Mouse (Mus musculus) B cell, adult (primary cell): Measurements from ENCODE around the gene Olfr1205. TPM values are rescaled to one million over a fixed set of nuclear protein-coding genes. Genes with fewer than 3 reads are reported as not detected.

ENCODE experiments used
- total RNA-seq: library from RNA; stranded (reverse); gene quantifications from 4 replicates; pipeline ENCODE4 v1.2.4, GENCODE M21; 2023; ENCODE audit not compliant: inconsistent age

Olfr1205 gene
- not detected in 4 replicates for total RNA-seq

GRCm38 (mm10) chr2:88829437-88829836 is at the start of gene Olfr1205:
Olfr1205 (plus strand) TSS chr2:88829737.

GRCm38 (mm10) chr2:88792736-88793135 is 36.8 kb upstream of the Olfr1205 start, which contains the start of gene Olfr1201:
Olfr1201 (plus strand) TSS chr2:88793036.

GRCm38 (mm10) chr2:88814196-88814595 is 15.3 kb upstream of the Olfr1205 start, which contains the start of gene Olfr1202:
Olfr1202 (plus strand) TSS chr2:88814496.

GRCm38 (mm10) chr2:88848992-88849391 is 19.5 kb downstream of the Olfr1205 start, which contains the start of gene Olfr1204:
Olfr1204 (plus strand) TSS chr2:88849292.

GRCm38 (mm10) chr2:88862931-88863330 is 33.4 kb downstream of the Olfr1205 start, which contains the start of gene Olfr1206:
Olfr1206 (plus strand) TSS chr2:88863231.

Other genes starting within 250 kb of the Olfr1205 start
- gene Olfr1189, start 243.3 kb upstream of the Olfr1205 start, total RNA-seq = not detected in 4 replicates
- 0.15 to 0.26 TPM (median 0.16 TPM) in 3 of 4 replicates, not detected in the other for gene Olfr1191-ps1, start 189.2 kb upstream of the Olfr1205 start, total RNA-seq
- not detected in 4 replicates for gene Olfr1192-ps1, start 181.2 kb upstream of the Olfr1205 start, total RNA-seq
- gene Olfr1193, start 154.1 kb upstream of the Olfr1205 start, total RNA-seq = not detected in 4 replicates
- not detected in 4 replicates for gene Olfr1195, start 140.6 kb upstream of the Olfr1205 start, total RNA-seq
- gene Olfr1196, start 125.1 kb upstream of the Olfr1205 start, total RNA-seq = not detected in 4 replicates
- gene Olfr1197, start 97.4 kb upstream of the Olfr1205 start, total RNA-seq = not detected in 4 replicates
- gene Olfr1198, start 78.4 kb upstream of the Olfr1205 start, total RNA-seq = not detected in 4 replicates
- not detected in 4 replicates for gene Olfr1199, start 69.3 kb upstream of the Olfr1205 start, total RNA-seq
- not detected in 4 replicates for gene Olfr1200, start 59.2 kb upstream of the Olfr1205 start, total RNA-seq
- not detected in 4 replicates for gene Olfr1201, start 36.7 kb upstream of the Olfr1205 start, total RNA-seq
- gene Olfr1202, start 15.2 kb upstream of the Olfr1205 start, total RNA-seq = not detected in 4 replicates
- gene Olfr1204, start 19.6 kb downstream of the Olfr1205 start, total RNA-seq = not detected in 4 replicates
- gene Olfr1206, start 33.5 kb downstream of the Olfr1205 start, total RNA-seq = not detected in 4 replicates
- not detected in 4 replicates for gene Olfr1208, start 72.6 kb downstream of the Olfr1205 start, total RNA-seq
- gene Olfr1209, start 85.4 kb downstream of the Olfr1205 start, total RNA-seq = not detected in 4 replicates
- gene Olfr1211, start 108.4 kb downstream of the Olfr1205 start, total RNA-seq = not detected in 4 replicates
- gene Olfr1212, start 124.2 kb downstream of the Olfr1205 start, total RNA-seq = not detected in 4 replicates
- not detected in 4 replicates for gene Gm13762, start 150.5 kb downstream of the Olfr1205 start, total RNA-seq
- gene Olfr1214, start 162.9 kb downstream of the Olfr1205 start, total RNA-seq = not detected in 4 replicates
- not detected in 4 replicates for gene Olfr1215, start 177.2 kb downstream of the Olfr1205 start, total RNA-seq
- not detected in 4 replicates for gene Olfr1216, start 188.6 kb downstream of the Olfr1205 start, total RNA-seq
- not detected in 4 replicates for gene Olfr1217, start 202.3 kb downstream of the Olfr1205 start, total RNA-seq
- gene Olfr1218, start 231.4 kb downstream of the Olfr1205 start, total RNA-seq = not detected in 4 replicates